Mouse (Mus musculus): Measurements from ENCODE around the gene Atp7a.

Gene Atp7a

GRCm38 (mm10) chrX:106171106-106171852 lies 144.2 kb downstream of the Atp7a start:
- DNase-seq (ENCODE audit: low spot score in 2 of 2), result peak; percentile 59 to 74

GRCm38 (mm10) chrX:106171853-106172154 lies 144.7 kb downstream of the Atp7a start:
- peak; percentile 25 to 30 for DNase-seq (ENCODE audit: low spot score in 2 of 2)

Data from thymus, postnatal 10 days (tissue).